Mouse (Mus musculus) E14TG2a.4 (cell line): ENCODE results near the gene Slc1a1.

Source experiments
- H3K27me3 ChIP-seq: 2 replicates; pipeline ENCODE4 v1.6.1; 2014; ENCODE audit warnings: low read length, control low read depth; ENCODE audit not compliant: insufficient read depth
- H3K36me3 ChIP-seq: 2 replicates; pipeline ENCODE4 v1.6.1; 2014; ENCODE audit warnings: low read length, control low read depth; ENCODE audit not compliant: insufficient read depth
- H3K4me1 ChIP-seq: replicated peaks from 2 replicates; pipeline ENCODE4 v1.6.1; 2014; ENCODE audit warnings: low read depth, low read length, control low read depth
- H3K4me3 ChIP-seq: replicated peaks from 2 replicates; pipeline ENCODE4 v1.5.1; 2014; ENCODE audit warnings: mild to moderate bottlenecking, low read length
- H3K9me3 ChIP-seq: 2 replicates; pipeline ENCODE4 v1.6.1; 2014; ENCODE audit warnings: low read length, control low read depth
- CTCF ChIP-seq: conservative IDR thresholded peaks from 2 replicates; pipeline ENCODE4 v1.5.1; 2014; ENCODE audit warnings: low read length
- NANOG ChIP-seq: IDR thresholded peaks from 2 replicates; pipeline ENCODE4 v1.6.1; 2014; ENCODE audit warnings: borderline replicate concordance, low read length, mixed read lengths
- POU5F1 ChIP-seq: IDR thresholded peaks from 2 replicates; pipeline ENCODE4 v1.6.1; 2014; ENCODE audit warnings: low read length, borderline replicate concordance

The Slc1a1 gene

GRCm38 (mm10) chr19:28864981-28865380 lies 30.1 kb downstream of the Slc1a1 start:
- TF ChIP-seq CTCF: no peak
- no peak for TF ChIP-seq POU5F1
- TF ChIP-seq NANOG: no peak
- no peaks in the 10 kb centered on the region for H3K27me3 ChIP-seq
- H3K9me3 ChIP-seq: no peaks in the 10 kb centered on the region
- H3K36me3 ChIP-seq: no peaks in the 10 kb centered on the region
- no peaks in the 10 kb centered on the region for H3K4me1 ChIP-seq
- no peak overlapping the region for H3K4me3 ChIP-seq

GRCm38 (mm10) chr19:28865501-28865900 lies 30.7 kb downstream of the Slc1a1 start:
- Histone ChIP-seq H3K4me3 (no peak overlapping the region), H3K4me1 (no peaks in the 10 kb centered on the region)
- TF ChIP-seq CTCF (no peak), NANOG (no peak), POU5F1 (no peak)

GRCm38 (mm10) chr19:28869251-28869855 lies 34.5 kb downstream of the Slc1a1 start:
- no peaks in the 10 kb centered on the region for H3K9me3 ChIP-seq
- peaks cover 7% of the 10 kb centered on the region for H3K4me1 ChIP-seq
- no peaks in the 10 kb centered on the region for H3K36me3 ChIP-seq
- no peak for TF ChIP-seq POU5F1
- no peak for TF ChIP-seq CTCF
- no peak for TF ChIP-seq NANOG
- H3K27me3 ChIP-seq: no peaks in the 10 kb centered on the region
- H3K4me3 ChIP-seq: no peak overlapping the region

More at GRCm38 (mm10) chr19:28865501-28865900, 30.7 kb downstream of the Slc1a1 start:
- no peaks in the 10 kb centered on the region for H3K36me3 ChIP-seq
- no peaks in the 10 kb centered on the region for H3K9me3 ChIP-seq
- H3K27me3 ChIP-seq: no peaks in the 10 kb centered on the region

GRCm38 (mm10) chr19:28870351-28870750 lies 35.5 kb downstream of the Slc1a1 start:
- Histone ChIP-seq H3K36me3 (no peaks in the 10 kb centered on the region), H3K4me1 (peaks cover 7% of the 10 kb centered on the region), H3K27me3 (no peaks in the 10 kb centered on the region), H3K4me3 (no peak overlapping the region), H3K9me3 (no peaks in the 10 kb centered on the region)
- TF ChIP-seq POU5F1: no peak
- TF ChIP-seq CTCF: no peak
- no peak for TF ChIP-seq NANOG

GRCm38 (mm10) chr19:28879476-28879875 lies 44.6 kb downstream of the Slc1a1 start:
- Histone ChIP-seq H3K4me1 (no peaks in the 10 kb centered on the region), H3K27me3 (no peaks in the 10 kb centered on the region), H3K4me3 (no peak overlapping the region), H3K36me3 (no peaks in the 10 kb centered on the region), H3K9me3 (no peaks in the 10 kb centered on the region)
- no peak for TF ChIP-seq NANOG
- no peak for TF ChIP-seq POU5F1
- TF ChIP-seq CTCF: no peak

GRCm38 (mm10) chr19:28883126-28883525 lies 48.3 kb downstream of the Slc1a1 start:
- no peaks in the 10 kb centered on the region for H3K9me3 ChIP-seq
- H3K36me3 ChIP-seq: no peaks in the 10 kb centered on the region
- no peak overlapping the region for H3K4me3 ChIP-seq
- H3K4me1 ChIP-seq: no peaks in the 10 kb centered on the region
- no peaks in the 10 kb centered on the region for H3K27me3 ChIP-seq
- TF ChIP-seq POU5F1 (no peak), CTCF (peak; percentile 68), NANOG (no peak)

GRCm38 (mm10) chr19:28888496-28888895 lies 53.6 kb downstream of the Slc1a1 start:
- TF ChIP-seq POU5F1 (no peak), NANOG (no peak), CTCF (no peak)
- no peaks in the 10 kb centered on the region for H3K27me3 ChIP-seq
- H3K9me3 ChIP-seq: no peaks in the 10 kb centered on the region
- no peak overlapping the region for H3K4me3 ChIP-seq
- no peaks in the 10 kb centered on the region for H3K36me3 ChIP-seq
- no peaks in the 10 kb centered on the region for H3K4me1 ChIP-seq

- Histone ChIP-seq H3K27me3 (no peaks in the 10 kb centered on the region), H3K4me1 (no peaks in the 10 kb centered on the region), H3K36me3 (no peaks in the 10 kb centered on the region), H3K4me3 (no peak overlapping the region), H3K9me3 (no peaks in the 10 kb centered on the region)
- TF ChIP-seq POU5F1 (no peak), NANOG (no peak), CTCF (no peak)
These were observed 54.4 kb downstream of the Slc1a1 start for GRCm38 (mm10) chr19:28889251-28889650.

GRCm38 (mm10) chr19:28891238-28891637 lies 56.4 kb downstream of the Slc1a1 start:
- TF ChIP-seq NANOG: no peak
- no peak for TF ChIP-seq CTCF
- no peak for TF ChIP-seq POU5F1
- Histone ChIP-seq H3K4me1 (no peaks in the 10 kb centered on the region), H3K9me3 (no peaks in the 10 kb centered on the region), H3K27me3 (no peaks in the 10 kb centered on the region), H3K36me3 (no peaks in the 10 kb centered on the region), H3K4me3 (no peak overlapping the region)
